Mouse (Mus musculus) gastrocnemius, postnatal 4 days (tissue): Measurements from ENCODE around the gene Txndc11. TPM values are rescaled to one million over a fixed set of nuclear protein-coding genes. Genes with fewer than 3 reads are reported as not detected.
"Not testable (repeated sequence)": the region's sequence is repeated elsewhere in the genome, so short reads cannot be mapped to it uniquely, and the experiment has no call there.

ENCODE experiments used
- DNase-seq, 2 experiments: peaks; one replicate each; pipeline ENCODE4 v3.0.0; 2021 to 2022; ENCODE audit warnings: low spot score in 2 of 2, mixed read lengths in 2 of 2
- long read RNA-seq, 2 experiments: library from polyadenylated mRNA; stranded (forward); transcript quantifications; one replicate each; pipeline ENCODE4 v2.0.0; 2021
- total RNA-seq, 2 experiments: library from RNA; stranded (reverse); gene quantifications; 2 replicates each; pipeline ENCODE4 v1.2.3; 2021

Gene Txndc11
- total RNA-seq = 10 to 100 TPM; 21.0 to 24.6 TPM
- long read RNA-seq, experiment 1, full-length matches to known transcripts = 21 of 50 reads
- long read RNA-seq, experiment 1, partial matches to known transcripts = 2 of 50 reads
- long read RNA-seq, experiment 1, other reads (novel, unspliced or antisense) = 27 of 50 reads
- long read RNA-seq, experiment 2, full-length matches to known transcripts = 15 of 39 reads
- long read RNA-seq, experiment 2, partial matches to known transcripts = 1 of 39 reads
- long read RNA-seq, experiment 2, other reads (novel, unspliced or antisense) = 23 of 39 reads

GRCm38 (mm10) chr16:11134348-11135344 is at the start of gene Txndc11:
Gene Txndc11 (minus strand): TSS chr16:11134650.
- DNase-seq = peak; percentile 98 to 100

GRCm38 (mm10) chr16:11177404-11177803 is 43.0 kb upstream of the Txndc11 start:
- DNase-seq = no peak

- DNase-seq = no peak
Observed at GRCm38 (mm10) chr16:11176884-11177244, 42.4 kb upstream of the Txndc11 start.

GRCm38 (mm10) chr16:11176208-11176883 is 41.9 kb upstream of the Txndc11 start, which contains the start of gene Zc3h7a:
Gene Zc3h7a (minus strand): TSS chr16:11176393.
- DNase-seq = peak; percentile 89 to 91

GRCm38 (mm10) chr16:11175489-11176207 is 41.2 kb upstream of the Txndc11 start:
- peak; percentile 31 to 69 for DNase-seq

GRCm38 (mm10) chr16:11175100-11175488 is 40.6 kb upstream of the Txndc11 start:
- DNase-seq = no peak

- peak in 1 of 2 experiments; percentile 64 for DNase-seq
Observed at GRCm38 (mm10) chr16:11174671-11175081, 40.2 kb upstream of the Txndc11 start.

GRCm38 (mm10) chr16:11171679-11172078 is 37.2 kb upstream of the Txndc11 start:
- no peak for DNase-seq

GRCm38 (mm10) chr16:11166431-11166830 is 32.0 kb upstream of the Txndc11 start:
- no peak for DNase-seq

GRCm38 (mm10) chr16:11164695-11165255 is 30.3 kb upstream of the Txndc11 start:
- DNase-seq = no peak

GRCm38 (mm10) chr16:11157721-11158120 is 23.3 kb upstream of the Txndc11 start:
- not testable (repeated sequence) for DNase-seq

GRCm38 (mm10) chr16:11154500-11154899 is 20.1 kb upstream of the Txndc11 start:
- no peak for DNase-seq

- DNase-seq = peak; percentile 100
Observed at GRCm38 (mm10) chr16:11143706-11144483, 9.4 kb upstream of the Txndc11 start.

GRCm38 (mm10) chr16:11133476-11134347 is 738 bp downstream of the Txndc11 start:
- peak in 1 of 2 experiments; percentile 17 for DNase-seq

GRCm38 (mm10) chr16:11132839-11133238 is 1.6 kb downstream of the Txndc11 start:
- no peak for DNase-seq

- no peak for DNase-seq
Observed at GRCm38 (mm10) chr16:11128301-11128700, 6.1 kb downstream of the Txndc11 start.

GRCm38 (mm10) chr16:11125371-11125770 is 9.1 kb downstream of the Txndc11 start:
- DNase-seq = no peak

GRCm38 (mm10) chr16:11124110-11124509 is 10.3 kb downstream of the Txndc11 start:
- no peak for DNase-seq

GRCm38 (mm10) chr16:11122625-11123024 is 11.8 kb downstream of the Txndc11 start:
- DNase-seq = no peak
